Mouse (Mus musculus): ENCODE results near the gene Dnajb4. TPM values are rescaled to one million over a fixed set of nuclear protein-coding genes. Genes with fewer than 3 reads are reported as not detected.
A peak's percentile ranks its signal among the peaks of the same experiment; 100 is the strongest.
"Not testable (repeated sequence)": the region's sequence is repeated elsewhere in the genome, so short reads cannot be mapped to it uniquely, and the experiment has no call there.

The Dnajb4 gene
- polyA plus RNA-seq (2016; fragmentation: Nextera tagmentation; extraction: Ambion mirVana): 14.0 and 20.7 TPM in 2 replicates

DNA sequence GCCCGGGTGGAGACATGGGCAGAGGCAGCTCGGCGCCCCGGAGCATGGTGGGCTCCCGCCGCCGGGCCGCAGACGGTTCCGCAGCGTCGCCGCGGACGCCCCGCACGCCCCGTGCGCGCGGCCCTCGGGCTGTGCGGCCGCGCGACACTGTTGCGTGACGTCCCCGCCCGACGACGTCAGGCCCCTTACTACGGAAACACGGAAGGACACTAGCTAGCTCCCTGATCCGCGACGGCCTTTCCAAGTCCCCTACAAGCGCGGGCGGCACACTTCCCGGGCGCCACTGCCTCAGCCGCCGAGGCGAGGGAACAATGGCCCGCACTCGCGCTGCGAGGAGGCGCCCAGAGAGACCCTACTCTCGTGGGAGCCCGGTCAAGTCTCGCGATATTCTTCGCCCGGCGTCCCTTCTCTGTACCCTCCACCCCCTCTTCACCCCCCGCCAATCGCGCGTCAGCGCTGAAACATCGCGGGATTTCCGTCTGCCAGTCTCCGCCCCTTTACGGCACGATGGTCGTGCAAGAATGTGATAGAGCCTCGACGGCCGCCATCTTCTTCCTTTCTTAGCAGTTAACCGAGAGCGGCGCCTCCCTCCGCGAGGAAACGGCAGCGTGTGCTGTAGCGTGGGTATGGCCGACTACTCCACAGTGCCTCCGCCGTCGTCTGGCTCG, at the start of gene Dnajb4, which contains the start of gene Fubp1:
Dnajb4 (minus strand) TSS at position 336 of the 668 bp plus-strand sequence.
Fubp1 (plus strand) TSS at position 456 of the 668 bp plus-strand sequence.
- Histone ChIP-seq H3K4me1 (peaks cover 30% of the 10 kb centered on the region), H3K36me3 (peaks cover 38% of the 10 kb centered on the region), H3K9me3 (replicated peaks) (no peaks in the 10 kb centered on the region), H3K4me3 (peak within 1 kb of the TSS; percentile 98), H3K27ac (peak within 1 kb of the TSS; percentile 100), H3K27me3 (ENCODE audit: low read depth, poor library complexity, severe bottlenecking) (no peaks in the 10 kb centered on the region)
- DNase-seq (ENCODE audit: low spot score): peak; percentile 99
- WGBS: under 1% methylated on average over 85 of the region's 85 CpGs

DNA sequence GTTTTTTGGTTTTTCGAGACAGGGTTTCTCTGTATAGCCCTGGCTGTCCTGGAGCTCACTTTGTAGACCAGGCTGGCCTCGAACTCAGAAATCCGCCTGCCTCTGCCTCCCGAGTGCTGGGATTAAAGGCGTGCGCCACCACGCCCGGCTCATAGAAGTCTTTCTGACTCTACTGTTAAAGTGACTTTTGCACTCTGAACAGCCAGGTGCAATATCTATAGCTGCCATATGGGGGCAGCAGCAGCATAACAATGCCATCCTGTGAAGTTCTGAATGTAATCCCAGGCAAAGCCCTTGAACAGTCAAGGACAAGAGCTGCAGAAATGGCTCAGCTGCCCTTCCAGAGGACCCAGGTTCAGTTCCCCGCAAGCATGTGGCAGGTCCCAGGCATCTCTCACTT, 49.3 kb upstream of the Dnajb4 start:
- WGBS: 51% methylated on average over 8 of the region's 9 CpGs
- H3K27ac ChIP-seq; H3K4me1 ChIP-seq; H3K4me3 ChIP-seq; H3K9me3 ChIP-seq (replicated peaks); H3K36me3 ChIP-seq: not testable (repeated sequence)
- peaks cover 20% of the 10 kb centered on the region for H3K27me3 ChIP-seq (ENCODE audit: low read depth, poor library complexity, severe bottlenecking)
- DNase-seq (ENCODE audit: low spot score): peak; percentile 84

DNA sequence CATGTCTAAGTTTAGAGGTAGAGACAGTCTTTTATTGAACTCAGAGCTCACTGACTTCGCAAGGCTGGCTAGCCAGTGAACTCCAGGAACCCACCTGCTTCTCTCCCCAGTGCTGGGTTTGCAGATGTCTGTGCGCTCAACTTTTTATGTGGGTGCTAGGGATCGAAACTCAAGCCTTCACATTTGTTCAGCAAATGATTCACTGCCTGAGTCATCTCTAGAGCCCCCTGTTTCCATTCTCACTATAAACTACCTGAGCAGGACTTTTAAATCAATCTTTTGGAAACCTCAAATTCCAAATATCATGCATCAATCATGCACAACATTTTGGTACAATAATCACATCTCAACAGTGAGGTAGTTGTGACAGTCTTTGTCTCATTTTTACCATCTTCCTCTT, 47.4 kb upstream of the Dnajb4 start:
- H3K9me3 ChIP-seq (replicated peaks): no peaks in the 10 kb centered on the region
- peaks cover 6% of the 10 kb centered on the region; the same call in 1 of the 2 replicates for H3K4me1 ChIP-seq
- WGBS: 87% methylated on average over 3 of the region's 3 CpGs
- H3K27me3 ChIP-seq (ENCODE audit: low read depth, poor library complexity, severe bottlenecking): peaks cover 4% of the 10 kb centered on the region; the same call in 1 of the 2 replicates
- no peaks in the 10 kb centered on the region for H3K36me3 ChIP-seq
- no peak for DNase-seq (ENCODE audit: low spot score)
- H3K27ac ChIP-seq: no peak overlapping the region
- no peak overlapping the region for H3K4me3 ChIP-seq

DNA sequence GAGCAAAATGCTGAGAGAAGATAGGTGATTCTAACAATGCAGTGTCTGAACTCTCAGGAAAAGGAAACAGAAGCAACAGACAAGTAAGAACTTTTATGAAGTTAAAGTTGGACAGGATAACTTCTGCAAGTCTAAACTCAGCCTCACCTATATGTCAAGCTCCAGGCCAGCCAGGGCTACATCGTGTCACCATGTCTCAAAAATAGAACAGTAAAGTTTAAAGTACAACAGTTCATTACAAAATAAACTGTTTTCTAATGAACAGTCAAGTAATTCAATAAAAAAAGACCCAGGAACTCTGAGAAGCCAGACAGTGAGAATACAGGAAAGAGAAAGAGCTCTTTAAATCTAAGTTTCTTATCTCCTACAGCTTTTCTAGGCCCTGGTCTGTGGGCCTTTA, 40.4 kb upstream of the Dnajb4 start:
- Histone ChIP-seq H3K4me3 (no peak overlapping the region), H3K9me3 (replicated peaks) (no peaks in the 10 kb centered on the region), H3K27ac (no peak overlapping the region), H3K27me3 (ENCODE audit: low read depth, poor library complexity, severe bottlenecking) (no peaks in the 10 kb centered on the region), H3K4me1 (no peaks in the 10 kb centered on the region), H3K36me3 (no peaks in the 10 kb centered on the region)
- DNase-seq (ENCODE audit: low spot score): no peak
- 84% methylated on average over 1 of the region's 1 CpGs for WGBS

DNA sequence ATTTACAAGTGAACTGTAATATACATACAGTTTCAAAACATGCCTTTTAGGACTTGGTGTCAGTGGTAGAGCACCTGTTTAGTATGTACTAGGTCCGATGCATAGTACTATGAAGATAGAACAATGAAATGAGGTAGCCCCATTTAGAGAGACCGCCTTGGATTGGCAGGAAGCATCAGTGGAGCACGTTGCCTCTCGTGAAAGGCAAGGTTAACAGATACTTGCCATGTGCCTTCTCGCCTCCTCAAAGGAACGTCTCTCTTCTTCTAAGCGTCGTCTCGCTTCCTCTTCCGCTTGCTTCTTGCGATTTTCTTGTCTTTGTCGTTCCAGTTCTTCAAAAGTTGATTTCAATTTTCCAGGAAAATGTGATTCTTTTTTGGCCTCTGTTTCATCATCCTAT, 37.6 kb upstream of the Dnajb4 start:
- H3K9me3 ChIP-seq (replicated peaks): no peaks in the 10 kb centered on the region
- no peaks in the 10 kb centered on the region for H3K27me3 ChIP-seq (ENCODE audit: low read depth, poor library complexity, severe bottlenecking)
- H3K4me1 ChIP-seq: no peaks in the 10 kb centered on the region
- no peak overlapping the region for H3K27ac ChIP-seq
- H3K4me3 ChIP-seq: no peak overlapping the region
- no peak for DNase-seq (ENCODE audit: low spot score)
- no peaks in the 10 kb centered on the region; the same call in 1 of the 2 replicates for H3K36me3 ChIP-seq
- WGBS: 91% methylated on average over 12 of the region's 12 CpGs

DNA sequence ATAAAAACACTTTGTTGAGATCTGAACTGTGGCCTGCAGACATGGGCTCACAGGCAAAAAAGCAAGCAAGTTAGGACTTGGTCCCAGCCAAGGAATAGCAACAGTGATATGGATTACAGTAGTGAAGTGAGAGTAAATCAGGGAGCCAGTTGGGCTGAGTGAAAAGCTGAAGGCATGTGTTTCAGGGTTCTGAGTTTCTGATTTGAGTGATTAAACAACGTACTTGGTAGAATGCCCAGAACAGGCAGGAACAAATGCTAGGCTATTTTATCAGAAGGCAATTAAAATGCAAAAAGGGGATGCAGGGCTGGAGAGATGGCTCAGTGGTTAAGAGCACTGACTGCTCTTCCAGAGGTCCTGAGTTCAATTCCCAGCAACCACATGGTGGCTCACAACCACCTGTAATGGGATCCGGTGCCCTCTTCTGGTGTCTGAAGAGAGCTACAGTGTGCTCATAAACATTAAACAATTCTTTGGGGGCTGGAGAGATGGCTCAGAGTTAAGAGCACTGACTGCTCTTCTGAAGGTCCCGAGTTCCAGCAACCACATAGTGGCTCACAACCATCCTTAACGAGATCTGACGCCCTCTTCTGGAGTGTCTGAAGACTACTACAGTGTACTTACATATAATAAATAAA, 35.3 kb upstream of the Dnajb4 start:
- Histone ChIP-seq H3K4me3 (no peak overlapping the region), H3K27me3 (ENCODE audit: low read depth, poor library complexity, severe bottlenecking) (no peaks in the 10 kb centered on the region), H3K4me1 (no peaks in the 10 kb centered on the region), H3K27ac (no peak overlapping the region), H3K36me3 (peaks cover 6% of the 10 kb centered on the region), H3K9me3 (replicated peaks) (no peaks in the 10 kb centered on the region)
- DNase-seq (ENCODE audit: low spot score): no peak
- WGBS: 77% methylated on average over 5 of the region's 5 CpGs

DNA sequence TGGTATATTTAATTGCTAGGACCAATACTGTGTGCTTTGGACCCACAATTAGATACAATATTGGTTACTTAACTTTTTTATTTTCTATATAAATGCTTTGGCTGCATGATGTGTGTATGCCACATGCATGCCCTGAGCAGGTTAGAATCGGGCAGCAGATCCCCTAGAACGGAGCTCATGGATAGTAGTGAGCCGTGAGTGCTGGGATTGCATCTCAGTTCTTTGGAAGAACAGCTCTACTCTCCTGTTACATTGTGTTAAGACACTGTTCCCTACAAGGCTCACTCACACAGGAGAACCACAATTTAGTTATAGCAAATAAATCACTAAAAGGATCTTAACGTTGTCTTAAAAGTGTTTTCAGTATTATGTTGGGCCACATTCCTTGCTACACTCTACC, 33.2 kb upstream of the Dnajb4 start:
- 72% methylated on average over 4 of the region's 4 CpGs for WGBS

DNA sequence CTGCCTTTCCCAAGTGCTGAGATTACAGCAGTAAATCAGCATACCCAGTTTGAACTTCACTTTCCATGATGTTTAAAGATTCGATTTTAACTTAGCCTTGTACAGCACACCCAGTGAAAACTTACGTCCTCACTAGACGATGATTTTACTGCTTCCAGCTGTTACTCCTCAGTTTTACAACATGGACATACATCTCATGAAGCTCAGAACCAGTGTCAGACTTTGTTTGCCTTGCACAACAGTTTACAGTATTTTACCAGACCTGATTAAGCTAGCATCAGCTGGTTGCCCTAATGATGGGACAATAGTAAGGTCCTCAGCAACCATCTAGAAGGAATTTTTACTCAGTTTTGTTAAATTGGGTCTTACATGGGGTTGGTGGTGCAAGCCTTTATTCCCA, 31.0 kb upstream of the Dnajb4 start:
- Histone ChIP-seq H3K27me3 (ENCODE audit: low read depth, poor library complexity, severe bottlenecking) (no peaks in the 10 kb centered on the region), H3K27ac (no peak overlapping the region), H3K9me3 (replicated peaks) (no peaks in the 10 kb centered on the region), H3K4me3 (no peak overlapping the region), H3K36me3 (peaks cover 47% of the 10 kb centered on the region), H3K4me1 (no peaks in the 10 kb centered on the region)
- 73% methylated on average over 3 of the region's 3 CpGs for WGBS
- DNase-seq (ENCODE audit: low spot score): no peak

More for the DNA sequence above, 33.2 kb upstream of the Dnajb4 start:
- Histone ChIP-seq H3K27me3 (ENCODE audit: low read depth, poor library complexity, severe bottlenecking) (no peaks in the 10 kb centered on the region), H3K4me3 (no peak overlapping the region), H3K27ac (no peak overlapping the region), H3K9me3 (replicated peaks) (no peaks in the 10 kb centered on the region), H3K36me3 (peaks cover 25% of the 10 kb centered on the region), H3K4me1 (no peaks in the 10 kb centered on the region)
- DNase-seq (ENCODE audit: low spot score): no peak

DNA sequence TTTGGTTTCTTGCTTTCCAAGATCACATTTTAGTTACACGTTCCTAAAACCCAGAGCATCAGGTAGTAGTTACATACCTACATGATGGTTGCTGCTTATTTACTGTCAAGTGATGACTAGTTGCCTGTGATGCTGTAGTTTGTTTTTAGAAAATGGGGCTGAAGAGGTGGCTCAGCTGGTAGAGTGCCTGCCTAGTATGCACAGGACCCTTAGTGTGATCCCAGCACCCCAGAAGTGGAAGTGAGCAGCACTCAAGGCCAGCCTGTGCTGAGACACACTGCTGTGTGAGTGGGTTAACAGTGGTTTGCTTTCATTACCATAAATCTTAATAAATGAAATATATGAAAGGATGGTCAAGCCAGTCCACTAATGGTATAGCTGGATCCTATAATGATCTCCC, 29.5 kb upstream of the Dnajb4 start:
- no peak for DNase-seq (ENCODE audit: low spot score)
- H3K27me3 ChIP-seq (ENCODE audit: low read depth, poor library complexity, severe bottlenecking): no peaks in the 10 kb centered on the region
- H3K4me3 ChIP-seq: no peak overlapping the region
- no peaks in the 10 kb centered on the region for H3K4me1 ChIP-seq
- H3K9me3 ChIP-seq (replicated peaks): no peaks in the 10 kb centered on the region
- 100% methylated on average over 1 of the region's 1 CpGs for WGBS
- no peak overlapping the region for H3K27ac ChIP-seq
- H3K36me3 ChIP-seq: peaks cover 62% of the 10 kb centered on the region

DNA sequence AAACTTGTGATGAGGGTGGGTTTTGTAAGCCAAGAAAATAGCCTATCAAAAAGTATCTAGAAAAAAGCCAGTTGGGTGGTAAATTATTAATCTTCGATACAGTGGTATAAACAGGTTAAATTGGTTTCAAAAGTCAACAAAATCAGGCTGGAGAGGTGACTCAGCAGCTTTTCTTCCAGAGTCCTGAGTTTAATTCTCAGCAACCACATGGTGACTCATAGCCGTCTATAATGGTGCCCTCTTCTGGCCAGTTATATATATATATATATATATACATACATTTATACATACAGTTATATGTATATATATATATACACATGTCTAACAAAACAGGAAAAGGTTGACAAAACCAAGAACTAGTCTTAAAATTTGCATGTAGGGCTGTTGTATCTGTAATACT, 28.7 kb upstream of the Dnajb4 start:
- H3K27me3 ChIP-seq (ENCODE audit: low read depth, poor library complexity, severe bottlenecking): no peaks in the 10 kb centered on the region
- 78% methylated on average over 2 of the region's 2 CpGs for WGBS
- peaks cover 69% of the 10 kb centered on the region for H3K36me3 ChIP-seq
- DNase-seq (ENCODE audit: low spot score): no peak
- H3K4me1 ChIP-seq: no peaks in the 10 kb centered on the region
- no peak overlapping the region for H3K27ac ChIP-seq
- H3K9me3 ChIP-seq (replicated peaks): no peaks in the 10 kb centered on the region
- no peak overlapping the region for H3K4me3 ChIP-seq

DNA sequence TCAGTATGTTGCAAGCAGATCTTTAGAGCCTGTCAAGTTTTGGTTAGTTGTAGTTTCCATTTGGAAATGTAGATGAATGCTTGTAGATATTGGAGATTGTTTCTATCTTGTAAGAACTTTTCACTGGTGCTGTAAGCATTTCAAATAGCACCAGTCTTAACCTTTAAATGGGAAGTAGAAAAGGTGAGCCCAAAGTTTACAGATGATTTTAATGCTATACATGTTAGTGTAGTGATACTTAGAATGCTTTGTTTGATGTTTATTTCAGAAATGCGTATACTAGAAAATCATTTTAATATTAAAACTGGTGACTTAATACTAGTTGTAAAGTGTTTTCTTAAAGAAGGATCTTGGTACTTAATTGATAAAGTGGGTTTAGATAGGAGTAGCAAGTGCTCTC, 25.7 kb upstream of the Dnajb4 start:
- H3K4me3 ChIP-seq: no peak overlapping the region
- WGBS: 95% methylated on average over 1 of the region's 1 CpGs

DNA sequence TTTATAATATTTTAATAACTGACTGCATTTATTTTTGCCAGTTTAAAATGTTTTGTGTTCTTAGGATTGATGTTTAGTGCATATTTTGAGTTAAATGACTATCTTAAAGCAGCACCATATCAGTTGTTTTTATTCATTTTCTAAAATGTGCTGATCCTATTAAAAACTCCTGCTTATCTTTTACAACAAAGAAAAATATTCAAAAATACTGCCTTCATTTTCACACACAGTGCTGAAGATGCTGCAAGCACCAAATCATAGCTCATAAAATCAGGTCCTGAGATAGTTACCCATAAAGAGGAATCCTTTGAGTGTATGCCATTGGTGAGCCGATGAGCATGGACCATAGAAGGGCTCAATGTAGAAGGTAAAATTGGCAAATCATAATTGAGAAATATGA, 25.1 kb upstream of the Dnajb4 start:
- H3K4me1 ChIP-seq: no peaks in the 10 kb centered on the region
- H3K9me3 ChIP-seq (replicated peaks): no peaks in the 10 kb centered on the region
- no peak overlapping the region for H3K4me3 ChIP-seq
- no peak for DNase-seq (ENCODE audit: low spot score)
- H3K27me3 ChIP-seq (ENCODE audit: low read depth, poor library complexity, severe bottlenecking): no peaks in the 10 kb centered on the region
- WGBS: 97% methylated on average over 1 of the region's 1 CpGs
- no peak overlapping the region for H3K27ac ChIP-seq
- H3K36me3 ChIP-seq: peaks cover 98% of the 10 kb centered on the region

More for the DNA sequence above, 25.7 kb upstream of the Dnajb4 start:
- H3K9me3 ChIP-seq (replicated peaks): no peaks in the 10 kb centered on the region
- no peaks in the 10 kb centered on the region for H3K27me3 ChIP-seq (ENCODE audit: low read depth, poor library complexity, severe bottlenecking)
- H3K36me3 ChIP-seq: peaks cover 97% of the 10 kb centered on the region
- DNase-seq (ENCODE audit: low spot score): no peak
- H3K27ac ChIP-seq: no peak overlapping the region
- no peaks in the 10 kb centered on the region for H3K4me1 ChIP-seq

DNA sequence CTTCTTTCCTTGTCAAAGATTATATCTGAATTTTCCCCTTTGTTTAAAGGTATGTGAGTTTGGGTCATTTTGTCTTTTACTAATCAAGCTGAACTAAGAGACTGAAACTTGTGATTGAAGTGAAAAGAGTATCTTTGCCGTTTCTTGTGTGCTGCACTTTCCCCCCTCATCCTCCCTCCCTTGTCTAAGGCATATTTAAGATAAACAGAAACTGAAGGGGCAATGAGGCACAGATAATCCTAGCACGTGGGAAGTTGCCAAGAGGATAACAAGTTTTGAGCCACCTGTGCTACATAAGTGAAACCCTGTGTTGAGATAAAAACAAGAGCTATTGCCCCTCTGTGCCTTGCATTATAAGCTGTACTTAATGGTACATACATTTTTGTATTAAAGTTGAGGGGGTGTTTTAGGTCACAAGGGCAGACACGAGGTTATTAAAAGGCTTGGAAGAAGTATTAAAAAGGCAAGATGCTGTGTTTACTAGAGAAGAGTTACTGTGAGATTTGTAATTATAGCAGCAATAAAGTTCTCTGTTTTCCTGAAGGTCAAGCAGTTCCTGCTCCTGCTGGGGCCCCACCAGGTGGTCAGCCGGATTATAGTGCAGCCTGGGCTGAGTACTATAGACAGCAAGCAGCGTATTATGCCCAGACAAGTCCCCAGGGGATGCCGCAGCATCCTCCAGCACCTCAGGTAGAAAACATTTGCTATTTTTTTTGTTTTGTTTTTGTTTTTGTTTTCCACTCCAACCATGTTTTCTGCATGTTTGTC, 21.4 kb upstream of the Dnajb4 start:
- no peak for DNase-seq (ENCODE audit: low spot score)
- H3K27me3 ChIP-seq (ENCODE audit: low read depth, poor library complexity, severe bottlenecking): no peaks in the 10 kb centered on the region
- peaks cover 100% of the 10 kb centered on the region for H3K36me3 ChIP-seq
- H3K27ac ChIP-seq: no peak overlapping the region
- H3K4me3 ChIP-seq: no peak overlapping the region
- WGBS: 73% methylated on average over 6 of the region's 6 CpGs
- no peaks in the 10 kb centered on the region for H3K9me3 ChIP-seq (replicated peaks)
- H3K4me1 ChIP-seq: no peaks in the 10 kb centered on the region
